In genomic region chr10:92246785-92247448, GRCm38 (mm10) we compare ENCODE assay signal across 10 mouse cellular contexts.
DNase-seq lines count a peak whose midpoint lies in the region; ATAC-seq lines count a peak whose summit lies in the region.
"Had no signal": no experiment of that assay in that cellular context is flagged by ENCODE, and none has a peak within 500 bp of the region (broad histone marks: within the 10 kb centered on the region; RNA-seq: fewer than 3 reads in every experiment).

No protein-coding gene starts in this region.

- no peak overlapping the region for H3K27ac ChIP-seq in kidney, embryonic 16.5 days (ENCODE audit: low read length)
- no peak overlapping the region for H3K27ac ChIP-seq in forebrain, embryonic 16.5 days (ENCODE audit: low read length)
- peak overlapping the region; percentile 41 for H3K27ac ChIP-seq in midbrain, embryonic 13.5 days
- H3K27ac ChIP-seq: embryonic facial prominence, embryonic 12.5 days had no signal

- H3K9ac ChIP-seq in kidney, embryonic 16.5 days (replicated peaks; ENCODE audit: low read length), result no peak overlapping the region
- H3K9ac ChIP-seq in forebrain, embryonic 16.5 days (replicated peaks; ENCODE audit: low read depth, low read length), result no peak overlapping the region
- no peak overlapping the region for H3K9ac ChIP-seq in midbrain, embryonic 13.5 days (replicated peaks)
- H3K9ac ChIP-seq: embryonic facial prominence, embryonic 12.5 days had no signal

- DNase-seq in kidney, adult 18-20 months, result no peak
- peak; percentile 13 for DNase-seq in R1 (ENCODE audit: low read depth, low spot score)
- DNase-seq in thymus, postnatal 36 days, result no peak
- no peak for DNase-seq in urinary bladder, adult 2 months (ENCODE audit: low spot score)
- no peak for DNase-seq in spleen, postnatal 4 days (ENCODE audit: low spot score in 2 of 2)
- DNase-seq: lung, postnatal 4 days had no signal

- H3K4me1 ChIP-seq in kidney, embryonic 16.5 days (ENCODE audit: insufficient read depth, low read length), result peaks cover 18% of the 10 kb centered on the region
- H3K4me1 ChIP-seq in forebrain, embryonic 16.5 days (replicated peaks; ENCODE audit: control insufficient read depth, insufficient read depth, low read length), result peaks cover 15% of the 10 kb centered on the region
- peaks cover 35% of the 10 kb centered on the region for H3K4me1 ChIP-seq in midbrain, embryonic 13.5 days (replicated peaks)
- H3K4me1 ChIP-seq: embryonic facial prominence, embryonic 12.5 days had no signal

- 0 out of 2 replicates have a peak, but pooled peaks have one; percentile 44 for ATAC-seq in kidney, embryonic 16.5 days (ENCODE audit: low FRiP score, low TSS enrichment)
- peak; percentile 47; the same call in 1 of the 2 replicates for ATAC-seq in forebrain, embryonic 16.5 days
- peak; percentile 65; the same call in 1 of the 2 replicates for ATAC-seq in midbrain, embryonic 13.5 days

- H3K36me3 ChIP-seq in kidney, embryonic 16.5 days (ENCODE audit: insufficient read depth, low read length), result no peaks in the 10 kb centered on the region
- H3K36me3 ChIP-seq in forebrain, embryonic 16.5 days (ENCODE audit: control insufficient read depth, insufficient read depth), result no peaks in the 10 kb centered on the region
- H3K36me3 ChIP-seq in midbrain, embryonic 13.5 days, result no peaks in the 10 kb centered on the region
- H3K36me3 ChIP-seq: embryonic facial prominence, embryonic 12.5 days had no signal

- H3K27me3 ChIP-seq in kidney, embryonic 16.5 days (ENCODE audit: insufficient read depth, low read length), result no peaks in the 10 kb centered on the region
- no peaks in the 10 kb centered on the region for H3K27me3 ChIP-seq in forebrain, embryonic 16.5 days (replicated peaks; ENCODE audit: control insufficient read depth, insufficient read depth, low read length)
- no peaks in the 10 kb centered on the region for H3K27me3 ChIP-seq in midbrain, embryonic 13.5 days
- H3K27me3 ChIP-seq: embryonic facial prominence, embryonic 12.5 days had no signal

- H3K4me2 ChIP-seq in kidney, embryonic 16.5 days (replicated peaks; ENCODE audit: low read depth, low read length), result no peak overlapping the region
- H3K4me2 ChIP-seq in forebrain, embryonic 16.5 days (ENCODE audit: low read length), result no peak overlapping the region
- no peak overlapping the region for H3K4me2 ChIP-seq in midbrain, embryonic 13.5 days (replicated peaks)
- H3K4me2 ChIP-seq: embryonic facial prominence, embryonic 12.5 days had no signal

- no peak overlapping the region for H3K4me3 ChIP-seq in kidney, embryonic 16.5 days (ENCODE audit: low read length)
- no peak overlapping the region for H3K4me3 ChIP-seq in forebrain, embryonic 16.5 days (replicated peaks; ENCODE audit: low read length)
- no peak overlapping the region for H3K4me3 ChIP-seq in midbrain, embryonic 13.5 days (replicated peaks)
- H3K4me3 ChIP-seq: embryonic facial prominence, embryonic 12.5 days had no signal

- H3K9me3 ChIP-seq in kidney, embryonic 16.5 days (ENCODE audit: low read length), result no peaks in the 10 kb centered on the region
- H3K9me3 ChIP-seq in forebrain, embryonic 16.5 days (ENCODE audit: control insufficient read depth, low read length), result no peaks in the 10 kb centered on the region
- no peaks in the 10 kb centered on the region for H3K9me3 ChIP-seq in midbrain, embryonic 13.5 days
- H3K9me3 ChIP-seq: embryonic facial prominence, embryonic 12.5 days had no signal

- 28% methylated on average over 7 of the region's 7 CpGs for WGBS in kidney, embryonic 16.5 days
- WGBS in forebrain, embryonic 16.5 days, result 4% methylated on average over 7 of the region's 7 CpGs
- 3% methylated on average over 7 of the region's 7 CpGs for WGBS in midbrain, embryonic 13.5 days
